Mouse (Mus musculus) adrenal gland, postnatal 10 days (tissue): Measurements from ENCODE around the gene Alox12. TPM values are rescaled to one million over a fixed set of nuclear protein-coding genes. Genes with fewer than 3 reads are reported as not detected.

ENCODE experiments used
- DNase-seq: peaks from one replicate; pipeline ENCODE4 v3.0.0; 2021; ENCODE audit warnings: mixed read lengths
- microRNA-seq: library from miRNA; unstranded; fragments of <30 nt; microRNA quantifications from one replicate; pipeline ENCODE4 v1.2.0, GENCODE M21; 2021
- total RNA-seq, 2 experiments: library from RNA; stranded (reverse); gene quantifications; 2 replicates each; pipeline ENCODE4 v1.2.3; 2021

Alox12 gene
- total RNA-seq, 2 experiments from 2014 or later: 2.4 to 2.7 TPM

GRCm38 (mm10) chr11:70193354-70194285 lies 61.5 kb downstream of the Alox12 start:
- no peak for DNase-seq

DNA sequence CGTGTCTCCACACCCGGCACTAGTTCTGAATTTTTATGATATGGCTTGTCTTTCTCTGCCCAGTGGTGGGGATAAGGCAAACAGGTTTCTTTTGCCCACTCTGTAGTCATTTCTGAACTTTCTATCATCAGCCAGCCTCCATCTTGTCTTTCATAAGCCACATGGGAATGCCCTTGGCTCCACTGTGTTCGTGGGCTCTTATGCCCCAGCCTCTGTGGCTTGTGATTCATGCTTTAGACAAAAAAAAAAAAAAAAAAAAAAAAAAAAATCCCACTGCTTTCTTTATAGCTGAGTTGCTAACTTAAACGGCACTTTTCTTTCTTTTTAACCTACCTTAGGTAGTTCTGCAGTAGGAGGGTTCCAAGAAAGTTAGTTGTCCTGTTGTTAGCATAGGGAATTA lies 63.0 kb downstream of the Alox12 start:
- DNase-seq: no peak

Small RNAs within 50 kb of the gene (microRNA-seq; reads per million reads assigned to microRNA genes)
- gene Mir195a: 1,522 reads per million, percentile 80 among the genes with 10 or more reads in this experiment
- not detected for gene Mir497
- gene Mir497b: not detected

Other genes with a start within 250 kb of the Alox12 start
- 1,000 to 10,000 TPM; 1,467 to 1,540 TPM for gene Acadvl, start 239.9 kb downstream of the Alox12 start, total RNA-seq
- gene Dlg4, start 238.4 kb downstream of the Alox12 start, total RNA-seq: 10 to 100 TPM; 29.9 to 37.6 TPM
- 10 to 100 TPM; 35.0 to 76.1 TPM for gene Asgr1, start 201.3 kb downstream of the Alox12 start, total RNA-seq
- gene Asgr2, start 162.7 kb downstream of the Alox12 start, total RNA-seq: 10 to 100 TPM; 17.1 to 37.9 TPM
- 1 to 10 TPM; 2.1 to 2.5 TPM for gene Mgl2, start 125.0 kb downstream of the Alox12 start, total RNA-seq
- gene Clec10a, start 99.2 kb downstream of the Alox12 start, total RNA-seq: 1 to 10 TPM; 4.6 to 5.1 TPM
- 1 to 10 TPM; 1.3 to 2.5 TPM for gene Slc16a11, start 42.6 kb downstream of the Alox12 start, total RNA-seq
- 1 to 10 TPM; 3.8 to 6.2 TPM for gene Slc16a13, start 34.3 kb downstream of the Alox12 start, total RNA-seq
- 10 to 100 TPM; 27.1 to 31.1 TPM for gene Bcl6b, start 25.6 kb downstream of the Alox12 start, total RNA-seq
- 10 to 100 TPM; 58.6 to 62.3 TPM for gene 0610010K14Rik, start 17.4 kb downstream of the Alox12 start, total RNA-seq
- gene Gm21988, start 15.5 kb downstream of the Alox12 start, total RNA-seq: 1 to 10 TPM; 4.0 to 4.9 TPM
- gene Rnasek, start 15.5 kb downstream of the Alox12 start, total RNA-seq: 100 to 1,000 TPM; 139 to 162 TPM
- not detected for gene Alox12e, start 67.3 kb upstream of the Alox12 start, total RNA-seq
- gene Alox15, start 96.7 kb upstream of the Alox12 start, total RNA-seq: 1 to 10 TPM; 2.0 to 2.5 TPM
- 10 to 100 TPM; 23.2 to 24.6 TPM for gene Pelp1, start 154.7 kb upstream of the Alox12 start, total RNA-seq
- gene Arrb2, start 177.3 kb upstream of the Alox12 start, total RNA-seq: 10 to 100 TPM; 21.7 to 26.0 TPM
- 10 to 100 TPM; 16.1 to 18.5 TPM for gene Med11, start 196.6 kb upstream of the Alox12 start, total RNA-seq
- 1 to 10 TPM in 1 of 2 experiments, under 1 TPM in 1; 0.93 to 1.8 TPM for gene Zmynd15, start 204.1 kb upstream of the Alox12 start, total RNA-seq
- 1 to 10 TPM; 4.2 to 5.8 TPM for gene Cxcl16, start 204.6 kb upstream of the Alox12 start, total RNA-seq
- gene Tm4sf5, start 249.9 kb upstream of the Alox12 start, total RNA-seq: under 1 TPM; 0.55 to 0.84 TPM